Comparison of ENCODE assay signal across 10 mouse cellular contexts in genomic region chr16:32201004-32201325, GRCm38 (mm10). TPM values are rescaled to one million over a fixed set of nuclear protein-coding genes. Genes with fewer than 3 reads are reported as not detected.
DNase-seq lines count a peak whose midpoint lies in the region; ATAC-seq and TF ChIP-seq lines count a peak whose summit lies in the region.
"Had no signal": no experiment of that assay in that cellular context is flagged by ENCODE, and none has a peak within 500 bp of the region (broad histone marks: within the 10 kb centered on the region; RNA-seq: fewer than 3 reads in every experiment).

No protein-coding gene starts in this region.

- H3K4me2 ChIP-seq in hindbrain, embryonic 13.5 days, result peak overlapping the region; percentile 44
- H3K4me2 ChIP-seq in lung, embryonic 16.5 days (ENCODE audit: low read depth, low read length), result peak overlapping the region; percentile 28; the same call in 1 of the 2 replicates

- H3K4me3 ChIP-seq in bone marrow, adult 2 months (replicated peaks; ENCODE audit: control insufficient read depth, low read depth, low read length), result peak overlapping the region; percentile 89
- peak overlapping the region; percentile 22; the same call in 1 of the 2 replicates for H3K4me3 ChIP-seq in hindbrain, embryonic 13.5 days
- H3K4me3 ChIP-seq in lung, embryonic 16.5 days (ENCODE audit: low read length), result peak overlapping the region; percentile 34

- 0 out of 2 replicates have a peak, but pooled peaks cover 5% of the 10 kb centered on the region for H3K27me3 ChIP-seq in hindbrain, embryonic 13.5 days
- H3K27me3 ChIP-seq in lung, embryonic 16.5 days (ENCODE audit: control insufficient read depth, insufficient read depth, low read depth, low read length), result no peaks in the 10 kb centered on the region

- peak; percentile 31 for DNase-seq in heart, adult 8-10 months (ENCODE audit: low spot score)
- DNase-seq in heart, adult 18-20 months, result no peak
- no peak for DNase-seq in adrenal gland, postnatal 10 days
- no peak for DNase-seq in ovary, postnatal 10 days (ENCODE audit: low spot score)
- DNase-seq in adrenal gland, postnatal 25 days, result no peak
- DNase-seq: adrenal gland, adult 8-10 months had no signal

- H3K9me3 ChIP-seq in hindbrain, embryonic 13.5 days, result no peaks in the 10 kb centered on the region
- no peaks in the 10 kb centered on the region for H3K9me3 ChIP-seq in lung, embryonic 16.5 days (ENCODE audit: control insufficient read depth, low read length)

- H3K27ac ChIP-seq in bone marrow, adult 2 months (ENCODE audit: control insufficient read depth, insufficient read depth, low read depth, low read length, poor library complexity), result peak overlapping the region; percentile 92
- H3K27ac ChIP-seq in hindbrain, embryonic 13.5 days, result peak overlapping the region; percentile 75
- H3K27ac ChIP-seq in lung, embryonic 16.5 days (ENCODE audit: low read length), result peak overlapping the region; percentile 86

- peaks cover 2% of the 10 kb centered on the region; the same call in 1 of the 2 replicates for H3K4me1 ChIP-seq in bone marrow, adult 2 months (ENCODE audit: control insufficient read depth, insufficient read depth, low read length)
- H3K4me1 ChIP-seq in hindbrain, embryonic 13.5 days (replicated peaks), result peaks cover 9% of the 10 kb centered on the region
- H3K4me1 ChIP-seq in lung, embryonic 16.5 days (replicated peaks; ENCODE audit: control insufficient read depth, insufficient read depth, low read length), result no peaks in the 10 kb centered on the region

- H3K9ac ChIP-seq in hindbrain, embryonic 13.5 days, result peak overlapping the region; percentile 39; the same call in 1 of the 2 replicates
- no peak overlapping the region; the same call in 1 of the 2 replicates for H3K9ac ChIP-seq in lung, embryonic 16.5 days (ENCODE audit: low read length)

- no peak for ATAC-seq in hindbrain, embryonic 13.5 days (ENCODE audit: low FRiP score)
- peak; percentile 89 for ATAC-seq in lung, embryonic 16.5 days (ENCODE audit: low read depth)

- no peaks in the 10 kb centered on the region for H3K36me3 ChIP-seq in hindbrain, embryonic 13.5 days
- H3K36me3 ChIP-seq in lung, embryonic 16.5 days (ENCODE audit: control insufficient read depth, insufficient read depth, low read length), result no peaks in the 10 kb centered on the region

- TF ChIP-seq POLR2A in bone marrow, adult 2 months (IDR thresholded peaks at IDR 0.05; ENCODE audit: borderline replicate concordance, control insufficient read depth, low read depth, low read length), result no peak

- WGBS in bone marrow, adult 2 months, result 69% methylated on average over 9 of the region's 9 CpGs
- 35% methylated on average over 9 of the region's 9 CpGs for WGBS in hindbrain, embryonic 13.5 days
- WGBS in lung, embryonic 16.5 days, result 55% methylated on average over 9 of the region's 9 CpGs

- TF ChIP-seq CTCF in bone marrow, adult 2 months (IDR thresholded peaks at IDR 0.05; ENCODE audit: control insufficient read depth, insufficient read depth, low read length), result no peak

RNA-seq across cellular contexts. Expression of gene Bex6, which starts 21.3 kb away (rescaled TPM):
- total RNA-seq in heart, adult 8-10 months (2022), result not detected
- not detected for total RNA-seq in heart, adult 18-20 months (2021)
- polyA plus RNA-seq in bone marrow, adult 2 months (2011; ENCODE audit: insufficient read depth, insufficient read length, low replicate concordance, missing spikeins), result 3.3 and 6.1 TPM in 2 replicates
- polyA plus RNA-seq in hindbrain, embryonic 13.5 days (2015; fragmentation: Nextera tagmentation; extraction: Ambion mirVana), result not detected in 2 replicates
- polyA plus RNA-seq in lung, embryonic 16.5 days (2015; fragmentation: Nextera tagmentation; extraction: Ambion mirVana), result 0.28 TPM in 1 of 2 replicates, not detected in the other
- not detected for total RNA-seq in adrenal gland, postnatal 10 days (2021)
- not detected in 2 replicates for total RNA-seq in adrenal gland, postnatal 25 days (2021)
- total RNA-seq: adrenal gland, adult 8-10 months; layer of hippocampus, postnatal 25 days had no signal

RNA-seq across cellular contexts. Expression of gene Nrros, which starts 35.6 kb away (rescaled TPM):
- total RNA-seq in heart, adult 8-10 months (2022), result 1 to 10 TPM; 3.5 to 4.6 (median 3.5) TPM
- total RNA-seq in heart, adult 18-20 months (2021), result 1 to 10 TPM; 3.6 to 4.9 TPM
- polyA plus RNA-seq in bone marrow, adult 2 months (2011; ENCODE audit: insufficient read depth, insufficient read length, low replicate concordance, missing spikeins), result 22.6 and 50.5 TPM in 2 replicates
- 7.3 and 8.8 TPM in 2 replicates for polyA plus RNA-seq in hindbrain, embryonic 13.5 days (2015; fragmentation: Nextera tagmentation; extraction: Ambion mirVana)
- 45.8 and 51.1 TPM in 2 replicates for polyA plus RNA-seq in lung, embryonic 16.5 days (2015; fragmentation: Nextera tagmentation; extraction: Ambion mirVana)
- total RNA-seq in adrenal gland, postnatal 10 days (2021), result 10 to 100 TPM; 11.0 to 16.4 TPM
- total RNA-seq in adrenal gland, postnatal 25 days (2021), result 6.1 and 8.9 TPM in 2 replicates

RNA-seq across cellular contexts. Expression of gene Fbxo45, which starts 46.0 kb away (rescaled TPM):
- 10 to 100 TPM; 11.4 to 14.0 (median 13.2) TPM for total RNA-seq in heart, adult 8-10 months (2022)
- 10 to 100 TPM; 12.1 to 12.6 TPM for total RNA-seq in heart, adult 18-20 months (2021)
- 4.4 and 6.0 TPM in 2 replicates for polyA plus RNA-seq in bone marrow, adult 2 months (2011; ENCODE audit: insufficient read depth, insufficient read length, low replicate concordance, missing spikeins)
- polyA plus RNA-seq in hindbrain, embryonic 13.5 days (2015; fragmentation: Nextera tagmentation; extraction: Ambion mirVana), result 7.6 and 8.2 TPM in 2 replicates
- 5.0 and 5.2 TPM in 2 replicates for polyA plus RNA-seq in lung, embryonic 16.5 days (2015; fragmentation: Nextera tagmentation; extraction: Ambion mirVana)
- total RNA-seq in adrenal gland, postnatal 10 days (2021), result 10 to 100 TPM; 18.2 to 20.0 TPM
- total RNA-seq in adrenal gland, postnatal 25 days (2021), result 19.6 and 22.8 TPM in 2 replicates

RNA-seq across cellular contexts. Expression of gene Wdr53, which starts 46.1 kb away (rescaled TPM):
- total RNA-seq in heart, adult 8-10 months (2022), result 1 to 10 TPM; 3.8 to 8.3 (median 7.3) TPM
- 1 to 10 TPM; 6.9 to 7.4 TPM for total RNA-seq in heart, adult 18-20 months (2021)
- 14.0 and 15.5 TPM in 2 replicates for polyA plus RNA-seq in bone marrow, adult 2 months (2011; ENCODE audit: insufficient read depth, insufficient read length, low replicate concordance, missing spikeins)
- 17.1 and 17.4 TPM in 2 replicates for polyA plus RNA-seq in hindbrain, embryonic 13.5 days (2015; fragmentation: Nextera tagmentation; extraction: Ambion mirVana)
- 19.0 and 19.8 TPM in 2 replicates for polyA plus RNA-seq in lung, embryonic 16.5 days (2015; fragmentation: Nextera tagmentation; extraction: Ambion mirVana)
- total RNA-seq in adrenal gland, postnatal 10 days (2021), result 10 to 100 TPM; 12.3 to 13.9 TPM
- total RNA-seq in adrenal gland, postnatal 25 days (2021), result 15.1 and 16.3 TPM in 2 replicates

Comparison
In these comparisons a context has a peak if more than half of its experiments do, and no peak if none do; other contexts are left out.
1. H3K4me3 ChIP-seq: peak in every context shown above with its lines; median percentile 89 in bone marrow, adult 2 months; 34 in lung, embryonic 16.5 days; 22 in hindbrain, embryonic 13.5 days.